Mouse (Mus musculus) liver, embryonic 16.5 days (tissue): ENCODE data around the gene Fkbp5. TPM values are rescaled to one million over a fixed set of nuclear protein-coding genes. Genes with fewer than 3 reads are reported as not detected.
"Not testable (repeated sequence)": the region's sequence is repeated elsewhere in the genome, so short reads cannot be mapped to it uniquely, and the experiment has no call there.

ENCODE experiments used
- ATAC-seq: fragments of 200-750 bp; cut with Nextera tagmentation; 2 replicates; pipeline ENCODE4 v1.8.0; 2017; ENCODE audit warnings: low read depth, mild to moderate bottlenecking, moderate number of reproducible peaks, moderate library complexity
- H3K27ac ChIP-seq: fragments of 300-500 bp; sonication (generic); 2 replicates; pipeline ENCODE4 v1.5.1; 2014; ENCODE audit warnings: mild to moderate bottlenecking, low read length
- H3K27me3 ChIP-seq: fragments of 300-500 bp; sonication (generic); 2 replicates; pipeline ENCODE4 v1.6.1; 2014; ENCODE audit warnings: low read depth, low read length, mixed read lengths; ENCODE audit not compliant: control insufficient read depth, insufficient read depth
- H3K36me3 ChIP-seq: fragments of 300-500 bp; sonication (generic); 2 replicates; pipeline ENCODE4 v1.6.1; 2014; ENCODE audit warnings: mild to moderate bottlenecking; ENCODE audit not compliant: control insufficient read depth, insufficient read depth
- H3K4me1 ChIP-seq: fragments of 300-500 bp; sonication (generic); 2 replicates; pipeline ENCODE4 v1.6.1; 2014; ENCODE audit warnings: low read depth, low read length, mixed read lengths; ENCODE audit not compliant: control insufficient read depth
- H3K4me2 ChIP-seq: fragments of 300-500 bp; sonication (generic); 2 replicates; pipeline ENCODE4 v1.6.1; 2014; ENCODE audit warnings: low read depth, low read length, mixed read lengths
- H3K4me3 ChIP-seq: fragments of 300-500 bp; sonication (generic); 2 replicates; pipeline ENCODE4 v1.5.1; 2014; ENCODE audit warnings: low read depth, mild to moderate bottlenecking, low read length
- H3K9ac ChIP-seq: fragments of 300-500 bp; sonication (generic); 2 replicates; pipeline ENCODE4 v1.6.1; 2014; ENCODE audit warnings: low read depth, low read length
- H3K9me3 ChIP-seq: fragments of 300-500 bp; sonication (generic); replicated peaks from 2 replicates; pipeline ENCODE4 v1.6.1; 2016; ENCODE audit warnings: low read length; ENCODE audit not compliant: control insufficient read depth
- WGBS: fragments of 180-500 bp; shearing (Covaris S2); extraction: QIAGEN DNeasy Blood & Tissue Kit; methylation state at CpG from one replicate; pipeline ENCODE4 v1.1.7; 2014; ENCODE audit not compliant: insufficient replicate concordance; 5-methylcytosine and 5-hydroxymethylcytosine counted together
- polyA plus RNA-seq: library from polyadenylated mRNA; unstranded; fragments of >200 nt; fragmentation: Nextera tagmentation; extraction: Ambion mirVana; gene quantifications from 2 replicates; pipeline ENCODE4 v1.2.1, GENCODE M21; 2015

Gene Fkbp5
- polyA plus RNA-seq, 1 experiment from 2014 or later: 21.5 TPM

GRCm38 (mm10) chr17:28417771-28418170, 99.6 kb downstream of the Fkbp5 start:
- H3K9me3 ChIP-seq: no peaks in the 10 kb centered on the region
- 57% methylated on average over 5 of the region's 5 CpGs for WGBS
- peaks cover 2% of the 10 kb centered on the region; the same call in 1 of the 2 replicates for H3K4me1 ChIP-seq
- no peak overlapping the region for H3K9ac ChIP-seq
- H3K27me3 ChIP-seq: no peaks in the 10 kb centered on the region
- H3K4me3 ChIP-seq: no peak overlapping the region
- no peaks in the 10 kb centered on the region for H3K36me3 ChIP-seq
- no peak for ATAC-seq
- H3K4me2 ChIP-seq: no peak overlapping the region
- H3K27ac ChIP-seq: no peak overlapping the region

- Histone ChIP-seq H3K9ac (no peak overlapping the region), H3K9me3 (no peaks in the 10 kb centered on the region), H3K36me3 (0 out of 2 replicates have a peak, but pooled peaks cover under 1% of the 10 kb centered on the region), H3K4me2 (no peak overlapping the region), H3K4me3 (no peak overlapping the region), H3K27me3 (no peaks in the 10 kb centered on the region), H3K27ac (no peak overlapping the region), H3K4me1 (peaks cover 2% of the 10 kb centered on the region; the same call in 1 of the 2 replicates)
- ATAC-seq: no peak
- 67% methylated on average over 5 of the region's 5 CpGs for whole genome bisulfite sequencing
Observed at GRCm38 (mm10) chr17:28415271-28415670, 102.1 kb downstream of the Fkbp5 start.

- ATAC-seq: no peak
- no peaks in the 10 kb centered on the region for H3K27me3 ChIP-seq
Observed at GRCm38 (mm10) chr17:28411381-28411960, 105.9 kb downstream of the Fkbp5 start.

GRCm38 (mm10) chr17:28410731-28411130, 106.6 kb downstream of the Fkbp5 start:
- Histone ChIP-seq H3K36me3 (peaks cover 5% of the 10 kb centered on the region), H3K9ac (no peak overlapping the region), H3K27me3 (no peaks in the 10 kb centered on the region), H3K9me3 (no peaks in the 10 kb centered on the region), H3K4me1 (no peaks in the 10 kb centered on the region; the same call in 1 of the 2 replicates), H3K4me2 (no peak overlapping the region), H3K4me3 (no peak overlapping the region), H3K27ac (no peak overlapping the region)
- 67% methylated on average over 4 of the region's 4 CpGs for WGBS
- ATAC-seq: no peak

More at GRCm38 (mm10) chr17:28411381-28411960, 105.9 kb downstream of the Fkbp5 start:
- WGBS: 74% methylated on average over 10 of the region's 10 CpGs
- no peak overlapping the region for H3K4me2 ChIP-seq
- no peaks in the 10 kb centered on the region; the same call in 1 of the 2 replicates for H3K4me1 ChIP-seq
- H3K4me3 ChIP-seq: no peak overlapping the region
- no peak overlapping the region for H3K9ac ChIP-seq
- no peak overlapping the region for H3K27ac ChIP-seq
- no peaks in the 10 kb centered on the region for H3K9me3 ChIP-seq
- H3K36me3 ChIP-seq: peaks cover 3% of the 10 kb centered on the region; the same call in 1 of the 2 replicates

GRCm38 (mm10) chr17:28408251-28408918, 108.9 kb downstream of the Fkbp5 start:
- no peaks in the 10 kb centered on the region for H3K27me3 ChIP-seq
- H3K4me3 ChIP-seq: no peak overlapping the region
- H3K4me1 ChIP-seq: no peaks in the 10 kb centered on the region; the same call in 1 of the 2 replicates
- 55% methylated on average over 5 of the region's 5 CpGs for WGBS
- no peak overlapping the region for H3K4me2 ChIP-seq
- no peaks in the 10 kb centered on the region for H3K9me3 ChIP-seq
- H3K27ac ChIP-seq: peak overlapping the region; percentile 52
- ATAC-seq: no peak
- peaks cover 12% of the 10 kb centered on the region for H3K36me3 ChIP-seq
- no peak overlapping the region for H3K9ac ChIP-seq

GRCm38 (mm10) chr17:28407418-28408250, 109.7 kb downstream of the Fkbp5 start:
- no peaks in the 10 kb centered on the region for H3K9me3 ChIP-seq
- peak; percentile 65 for ATAC-seq
- 21% methylated on average over 15 of the region's 15 CpGs for WGBS
- H3K4me3 ChIP-seq: no peak overlapping the region
- H3K27ac ChIP-seq: peak overlapping the region; percentile 62
- H3K9ac ChIP-seq: no peak overlapping the region
- H3K27me3 ChIP-seq: no peaks in the 10 kb centered on the region
- no peaks in the 10 kb centered on the region; the same call in 1 of the 2 replicates for H3K4me1 ChIP-seq
- peaks cover 12% of the 10 kb centered on the region for H3K36me3 ChIP-seq
- no peak overlapping the region; the same call in 1 of the 2 replicates for H3K4me2 ChIP-seq

GRCm38 (mm10) chr17:28406471-28406870, 110.9 kb downstream of the Fkbp5 start:
- H3K27me3 ChIP-seq: no peaks in the 10 kb centered on the region
- no peaks in the 10 kb centered on the region for H3K9me3 ChIP-seq
- H3K4me2 ChIP-seq: no peak overlapping the region
- peaks cover 12% of the 10 kb centered on the region for H3K36me3 ChIP-seq
- H3K9ac ChIP-seq: no peak overlapping the region
- H3K4me1 ChIP-seq: no peaks in the 10 kb centered on the region; the same call in 1 of the 2 replicates
- no peak overlapping the region for H3K27ac ChIP-seq
- peak; percentile 37; the same call in 1 of the 2 replicates for ATAC-seq
- no peak overlapping the region for H3K4me3 ChIP-seq
- 65% methylated on average over 7 of the region's 7 CpGs for WGBS

GRCm38 (mm10) chr17:28404745-28405144, 112.6 kb downstream of the Fkbp5 start:
- not testable (repeated sequence) for H3K9me3 ChIP-seq, H3K9ac ChIP-seq, ATAC-seq, H3K36me3 ChIP-seq, H3K4me2 ChIP-seq, H3K4me1 ChIP-seq, H3K27ac ChIP-seq, H3K27me3 ChIP-seq, H3K4me3 ChIP-seq
- 73% methylated on average over 2 of the region's 2 CpGs for WGBS
